ENCODE assay signal across 8 mouse cellular contexts in genomic region chr4:134925206-134925605, GRCm38 (mm10). TPM values are rescaled to one million over a fixed set of nuclear protein-coding genes. Genes with fewer than 3 reads are reported as not detected.
DNase-seq lines count a peak whose midpoint lies in the region; ATAC-seq and TF ChIP-seq lines count a peak whose summit lies in the region.

No protein-coding gene starts in this region.

- no peak overlapping the region for H3K27ac ChIP-seq in thymus, adult 2 months (ENCODE audit: control insufficient read depth, insufficient read depth, low read length)
- H3K27ac ChIP-seq in kidney, embryonic 16.5 days (ENCODE audit: low read length): no peak overlapping the region
- H3K27ac ChIP-seq in neural tube, embryonic 13.5 days (replicated peaks): no peak overlapping the region

- no peak for TF ChIP-seq CTCF in thymus, adult 2 months (IDR thresholded peaks at IDR 0.05; ENCODE audit: borderline replicate concordance, control insufficient read depth, extremely low read depth, insufficient read depth, low read length, poor library complexity)

- WGBS in thymus, adult 2 months: 30% methylated on average over 8 of the region's 8 CpGs
- WGBS in kidney, embryonic 16.5 days: 67% methylated on average over 8 of the region's 8 CpGs
- WGBS in neural tube, embryonic 13.5 days: 89% methylated on average over 8 of the region's 8 CpGs

- H3K36me3 ChIP-seq in thymus, adult 2 months (ENCODE audit: control insufficient read depth, insufficient read depth, low read length): peaks cover 42% of the 10 kb centered on the region
- peaks cover 31% of the 10 kb centered on the region for H3K36me3 ChIP-seq in kidney, embryonic 16.5 days (ENCODE audit: insufficient read depth, low read length)
- peaks cover 41% of the 10 kb centered on the region for H3K36me3 ChIP-seq in neural tube, embryonic 13.5 days

- peak overlapping the region; percentile 95 for H3K4me2 ChIP-seq in kidney, embryonic 16.5 days (replicated peaks; ENCODE audit: low read depth, low read length)
- peak overlapping the region; percentile 99 for H3K4me2 ChIP-seq in neural tube, embryonic 13.5 days

- H3K4me1 ChIP-seq in thymus, adult 2 months (replicated peaks; ENCODE audit: control insufficient read depth, insufficient read depth, low read length): peaks cover 13% of the 10 kb centered on the region
- H3K4me1 ChIP-seq in kidney, embryonic 16.5 days (ENCODE audit: insufficient read depth, low read length): peaks cover 23% of the 10 kb centered on the region
- peaks cover 37% of the 10 kb centered on the region for H3K4me1 ChIP-seq in neural tube, embryonic 13.5 days (replicated peaks)

- H3K27me3 ChIP-seq in thymus, adult 2 months (ENCODE audit: control insufficient read depth, insufficient read depth, low read length): no peaks in the 10 kb centered on the region
- no peaks in the 10 kb centered on the region for H3K27me3 ChIP-seq in kidney, embryonic 16.5 days (ENCODE audit: insufficient read depth, low read length)
- no peaks in the 10 kb centered on the region for H3K27me3 ChIP-seq in neural tube, embryonic 13.5 days

- no peak for TF ChIP-seq POLR2A in thymus, adult 2 months (IDR thresholded peaks at IDR 0.05; ENCODE audit: control insufficient read depth, extremely low read depth, insufficient read depth, low read length, poor library complexity)

- DNase-seq in thymus, adult 2 months: no peak
- no peak for DNase-seq in thymus, postnatal 4 days
- DNase-seq in gastrocnemius, postnatal 14 days: peak; percentile 68
- no peak for DNase-seq in layer of hippocampus, adult 18-20 months (ENCODE audit: low spot score in 2 of 2)
- no peak for DNase-seq in left cerebral cortex, adult 11 months (ENCODE audit: low spot score)

- peak overlapping the region; percentile 52 for H3K9ac ChIP-seq in kidney, embryonic 16.5 days (replicated peaks; ENCODE audit: low read length)
- H3K9ac ChIP-seq in neural tube, embryonic 13.5 days: peak overlapping the region; percentile 97

- intact Hi-C loops in gastrocnemius, postnatal 14 days (cut with DNase I; ENCODE audit: low total_unique reads): no loop called here

- no peaks in the 10 kb centered on the region for H3K9me3 ChIP-seq in kidney, embryonic 16.5 days (ENCODE audit: low read length)
- H3K9me3 ChIP-seq in neural tube, embryonic 13.5 days: no peaks in the 10 kb centered on the region

- no peak for ATAC-seq in kidney, embryonic 16.5 days (ENCODE audit: low FRiP score, low TSS enrichment)
- ATAC-seq in neural tube, embryonic 13.5 days (ENCODE audit: low read depth): no peak
- ATAC-seq in activated CD4-positive, CD25-positive, alpha-beta regulatory T cell, adult 4 months: no peak

- peak overlapping the region; percentile 37 for H3K4me3 ChIP-seq in thymus, adult 2 months (ENCODE audit: control insufficient read depth, insufficient read depth, low read length)
- H3K4me3 ChIP-seq in kidney, embryonic 16.5 days (ENCODE audit: low read length): peak overlapping the region; percentile 41
- peak overlapping the region; percentile 99 for H3K4me3 ChIP-seq in neural tube, embryonic 13.5 days

RNA-seq across cellular contexts. Expression of gene Rsrp1, which starts 1.8 kb away (rescaled TPM):
- polyA plus RNA-seq in thymus, adult 2 months (2012; rRNA removed): 1,774 and 1,821 TPM in 2 replicates
- 100 to 1,000 TPM in 1 of 2 experiments, 10 to 100 TPM in 1; 76.9 to 163 TPM for total RNA-seq in gastrocnemius, postnatal 14 days (2021)
- 449 and 450 TPM in 2 replicates for polyA plus RNA-seq in kidney, embryonic 16.5 days (2015; fragmentation: Nextera tagmentation; extraction: Ambion mirVana)
- polyA plus RNA-seq in neural tube, embryonic 13.5 days (2015; fragmentation: Nextera tagmentation; extraction: Ambion mirVana): 485 and 516 TPM in 2 replicates
- 100 to 1,000 TPM; 256 to 262 TPM for total RNA-seq in layer of hippocampus, adult 18-20 months (2021)
- polyA plus RNA-seq in activated CD4-positive, CD25-positive, alpha-beta regulatory T cell, adult 4 months (2017; shearing (Covaris generic)): 100 to 1,000 TPM; 271 to 367 TPM

RNA-seq across cellular contexts. Expression of gene Syf2, which starts 5.5 kb away (rescaled TPM):
- polyA plus RNA-seq in thymus, adult 2 months (2012; rRNA removed): 36.8 and 42.8 TPM in 2 replicates
- 10 to 100 TPM; 34.1 to 39.6 TPM for total RNA-seq in gastrocnemius, postnatal 14 days (2021)
- polyA plus RNA-seq in kidney, embryonic 16.5 days (2015; fragmentation: Nextera tagmentation; extraction: Ambion mirVana): 82.6 and 90.6 TPM in 2 replicates
- 76.8 and 82.1 TPM in 2 replicates for polyA plus RNA-seq in neural tube, embryonic 13.5 days (2015; fragmentation: Nextera tagmentation; extraction: Ambion mirVana)
- total RNA-seq in layer of hippocampus, adult 18-20 months (2021): 10 to 100 TPM; 58.8 to 69.7 TPM
- polyA plus RNA-seq in activated CD4-positive, CD25-positive, alpha-beta regulatory T cell, adult 4 months (2017; shearing (Covaris generic)): 100 to 1,000 TPM; 188 to 213 TPM

RNA-seq across cellular contexts. Expression of gene Tmem50a, which starts 10.4 kb away (rescaled TPM):
- polyA plus RNA-seq in thymus, adult 2 months (2012; rRNA removed): 196 and 226 TPM in 2 replicates
- total RNA-seq in gastrocnemius, postnatal 14 days (2021): 10 to 100 TPM; 41.1 to 45.9 TPM
- 177 and 178 TPM in 2 replicates for polyA plus RNA-seq in kidney, embryonic 16.5 days (2015; fragmentation: Nextera tagmentation; extraction: Ambion mirVana)
- 224 and 230 TPM in 2 replicates for polyA plus RNA-seq in neural tube, embryonic 13.5 days (2015; fragmentation: Nextera tagmentation; extraction: Ambion mirVana)
- total RNA-seq in layer of hippocampus, adult 18-20 months (2021): 100 to 1,000 TPM; 120 to 123 TPM
- polyA plus RNA-seq in activated CD4-positive, CD25-positive, alpha-beta regulatory T cell, adult 4 months (2017; shearing (Covaris generic)): 100 to 1,000 TPM; 555 to 571 TPM

Comparison
In these comparisons a context has a peak if more than half of its experiments do, and no peak if none do; other contexts are left out.
1. H3K4me3 ChIP-seq: peak in every context shown above with its lines; median percentile 99 in neural tube, embryonic 13.5 days; 41 in kidney, embryonic 16.5 days; 37 in thymus, adult 2 months.